Comparison of ENCODE assay signal across 19 mouse cellular contexts in the genomic region with DNA sequence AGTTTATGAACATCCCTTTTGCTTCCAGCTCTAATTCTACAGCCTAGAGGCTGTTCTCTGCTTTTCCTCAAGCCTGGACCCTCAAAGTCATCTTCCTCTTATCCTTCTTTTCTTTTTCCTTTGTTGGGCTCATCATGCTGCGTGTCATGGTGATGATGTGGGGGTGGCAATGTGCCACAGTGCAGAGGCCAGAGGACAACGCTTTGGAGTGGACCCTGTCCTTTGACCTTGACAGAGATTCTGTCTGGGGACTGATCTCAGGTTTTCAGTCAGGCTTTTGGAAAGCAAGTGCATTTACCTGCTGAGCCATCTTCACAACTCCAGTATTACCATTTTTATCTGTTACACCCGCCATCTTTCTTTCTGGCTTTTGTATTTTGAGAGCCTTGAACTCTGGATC. TPM values are rescaled to one million over a fixed set of nuclear protein-coding genes. Genes with fewer than 3 reads are reported as not detected.
A peak's percentile ranks its signal among the peaks of the same experiment; 100 is the strongest.
DNase-seq lines count a peak whose midpoint lies in the region; ATAC-seq and TF ChIP-seq lines count a peak whose summit lies in the region.
"Had no signal": no experiment of that assay in that cellular context is flagged by ENCODE, and none has a peak within 500 bp of the region (broad histone marks: within the 10 kb centered on the region; RNA-seq: fewer than 3 reads in every experiment).

No protein-coding gene starts in this region.

- peak; percentile 18 for DNase-seq in kidney, adult 18-20 months
- peak; percentile 48 to 70 for DNase-seq in kidney, postnatal 36 days
- no peak for DNase-seq in kidney, postnatal 10 days
- no peak for DNase-seq in liver, embryonic 14.5 days (ENCODE audit: low read depth in 3 of 3, low spot score in 3 of 3)
- no peak for DNase-seq in forebrain, embryonic 14.5 days (ENCODE audit: low spot score)
- DNase-seq in forebrain, embryonic 11.5 days (ENCODE audit: low spot score) = no peak
- DNase-seq: adrenal gland, postnatal 10 days; cerebellum, adult 11-12 months; cerebellum, adult 9-11 months; cerebellum, postnatal 36 days; gastrocnemius, postnatal 10 days; heart, adult 18-20 months; heart, postnatal 10 days; heart, postnatal 4 days had no signal

- H3K27me3 ChIP-seq in kidney, embryonic 14.5 days (ENCODE audit: control insufficient read depth, insufficient read depth, low read length) = no peaks in the 10 kb centered on the region
- H3K27me3 ChIP-seq in liver, embryonic 14.5 days (ENCODE audit: control insufficient read depth, insufficient read depth, low read length) = no peaks in the 10 kb centered on the region; the same call in 1 of the 2 replicates
- H3K27me3 ChIP-seq in forebrain, embryonic 14.5 days (replicated peaks; ENCODE audit: control insufficient read depth, insufficient read depth, low read length) = no peaks in the 10 kb centered on the region
- no peaks in the 10 kb centered on the region for H3K27me3 ChIP-seq in forebrain, embryonic 11.5 days (ENCODE audit: control insufficient read depth, insufficient read depth, low read length)
- H3K27me3 ChIP-seq: hindbrain, embryonic 12.5 days had no signal

- H3K9me3 ChIP-seq in kidney, embryonic 14.5 days (ENCODE audit: control insufficient read depth, low read length) = no peaks in the 10 kb centered on the region
- H3K9me3 ChIP-seq in liver, embryonic 14.5 days (ENCODE audit: control insufficient read depth, low read length) = no peaks in the 10 kb centered on the region
- no peaks in the 10 kb centered on the region for H3K9me3 ChIP-seq in forebrain, embryonic 14.5 days (replicated peaks; ENCODE audit: control insufficient read depth, low read length)
- no peaks in the 10 kb centered on the region for H3K9me3 ChIP-seq in forebrain, embryonic 11.5 days (ENCODE audit: control insufficient read depth, low read length)
- H3K9me3 ChIP-seq: embryonic facial prominence, embryonic 10.5 days; heart, embryonic 10.5 days; hindbrain, embryonic 12.5 days had no signal

- 79% methylated on average over 3 of the region's 3 CpGs for WGBS in kidney, embryonic 14.5 days
- WGBS in liver, embryonic 14.5 days (ENCODE audit: insufficient replicate concordance) = 66% methylated on average over 3 of the region's 3 CpGs
- 88% methylated on average over 3 of the region's 3 CpGs for WGBS in forebrain, embryonic 14.5 days
- WGBS in forebrain, embryonic 11.5 days = 83% methylated on average over 3 of the region's 3 CpGs

- H3K4me2 ChIP-seq in kidney, embryonic 14.5 days (replicated peaks; ENCODE audit: low read depth, low read length) = no peak overlapping the region
- no peak overlapping the region for H3K4me2 ChIP-seq in liver, embryonic 14.5 days (ENCODE audit: low read depth)
- no peak overlapping the region for H3K4me2 ChIP-seq in forebrain, embryonic 14.5 days (ENCODE audit: low read length)
- no peak overlapping the region for H3K4me2 ChIP-seq in forebrain, embryonic 11.5 days (ENCODE audit: low read depth, low read length, severe bottlenecking)
- H3K4me2 ChIP-seq: hindbrain, embryonic 12.5 days had no signal

- TF ChIP-seq EP300 in liver, embryonic 14.5 days (IDR thresholded peaks at IDR 0.05; ENCODE audit: low read depth) = no peak

- H3K27ac ChIP-seq in kidney, embryonic 14.5 days (ENCODE audit: low read depth, low read length) = no peak overlapping the region
- peak overlapping the region; percentile 100 for H3K27ac ChIP-seq in liver, embryonic 14.5 days
- no peak overlapping the region for H3K27ac ChIP-seq in forebrain, embryonic 14.5 days (ENCODE audit: low read depth, low read length)
- no peak overlapping the region for H3K27ac ChIP-seq in forebrain, embryonic 11.5 days (ENCODE audit: low read depth, low read length)
- H3K27ac ChIP-seq: embryonic facial prominence, embryonic 10.5 days; heart, embryonic 10.5 days; hindbrain, embryonic 12.5 days had no signal

- H3K36me3 ChIP-seq in kidney, embryonic 14.5 days (ENCODE audit: control insufficient read depth, insufficient read depth, low read length) = no peaks in the 10 kb centered on the region
- H3K36me3 ChIP-seq in liver, embryonic 14.5 days (replicated peaks; ENCODE audit: control insufficient read depth, insufficient read depth, low read depth) = peaks cover 7% of the 10 kb centered on the region
- H3K36me3 ChIP-seq in forebrain, embryonic 14.5 days (ENCODE audit: control insufficient read depth, insufficient read depth, low read length) = no peaks in the 10 kb centered on the region
- H3K36me3 ChIP-seq in forebrain, embryonic 11.5 days (ENCODE audit: control insufficient read depth, insufficient read depth, low read length) = no peaks in the 10 kb centered on the region
- H3K36me3 ChIP-seq: embryonic facial prominence, embryonic 10.5 days; heart, embryonic 10.5 days; hindbrain, embryonic 12.5 days had no signal

- no peak overlapping the region for H3K4me3 ChIP-seq in kidney, embryonic 14.5 days (ENCODE audit: low read length)
- no peak overlapping the region for H3K4me3 ChIP-seq in liver, embryonic 14.5 days (ENCODE audit: insufficient read depth in 1 of 2, low read depth in 2 of 2, low read length in 2 of 2)
- no peak overlapping the region for H3K4me3 ChIP-seq in forebrain, embryonic 14.5 days (ENCODE audit: low read depth, low read length)
- H3K4me3 ChIP-seq in forebrain, embryonic 11.5 days (ENCODE audit: low read depth, low read length) = no peak overlapping the region
- H3K4me3 ChIP-seq: embryonic facial prominence, embryonic 10.5 days; heart, embryonic 10.5 days; hindbrain, embryonic 12.5 days had no signal

- H3K4me1 ChIP-seq in kidney, embryonic 14.5 days (ENCODE audit: control insufficient read depth, insufficient read depth, low read length) = peaks cover 28% of the 10 kb centered on the region
- peaks cover 49 to 53% of the 10 kb centered on the region in 2 experiments for H3K4me1 ChIP-seq in liver, embryonic 14.5 days (replicated peaks; ENCODE audit: control insufficient read depth in 2 of 2, insufficient read depth in 2 of 2, low read length in 1 of 2)
- H3K4me1 ChIP-seq in forebrain, embryonic 14.5 days (ENCODE audit: control insufficient read depth, insufficient read depth, low read length) = peaks cover 22% of the 10 kb centered on the region
- H3K4me1 ChIP-seq in forebrain, embryonic 11.5 days (replicated peaks; ENCODE audit: control insufficient read depth, insufficient read depth, low read length) = peaks cover 22% of the 10 kb centered on the region

- no peak overlapping the region for H3K9ac ChIP-seq in kidney, embryonic 14.5 days (ENCODE audit: low read depth, low read length)
- no peak overlapping the region for H3K9ac ChIP-seq in liver, embryonic 14.5 days (replicated peaks)
- no peak overlapping the region for H3K9ac ChIP-seq in forebrain, embryonic 14.5 days (ENCODE audit: low read length)
- H3K9ac ChIP-seq in forebrain, embryonic 11.5 days (ENCODE audit: low read length) = no peak overlapping the region
- H3K9ac ChIP-seq: hindbrain, embryonic 12.5 days had no signal

- no peak for ATAC-seq in kidney, embryonic 14.5 days (ENCODE audit: low FRiP score, low TSS enrichment)
- no peak for ATAC-seq in liver, embryonic 14.5 days (ENCODE audit: insufficient read depth)
- no peak for ATAC-seq in forebrain, embryonic 14.5 days
- no peak for ATAC-seq in forebrain, embryonic 11.5 days (replicated peaks; ENCODE audit: low FRiP score)
- ATAC-seq: forebrain, embryonic 16.5 days had no signal

- no peak for TF ChIP-seq CTCF in liver, embryonic 14.5 days (IDR thresholded peaks at IDR 0.05; ENCODE audit: low read depth)

RNA-seq across cellular contexts. Expression of a gene that starts 2.7 kb away (rescaled TPM):
- polyA plus RNA-seq in kidney, embryonic 14.5 days (2014; fragmentation: Nextera tagmentation; extraction: Ambion mirVana) = 10.0 and 10.4 TPM in 2 replicates
- polyA plus RNA-seq in liver, embryonic 14.5 days (2012; rRNA removed) = 122 and 145 TPM in 2 replicates
- 53.4 and 58.1 TPM in 2 replicates for polyA plus RNA-seq in liver, embryonic 14.5 days (2014; fragmentation: Nextera tagmentation; extraction: Ambion mirVana)
- polyA plus RNA-seq in forebrain, embryonic 14.5 days (2014; fragmentation: Nextera tagmentation; extraction: Ambion mirVana) = 14.2 and 16.3 TPM in 2 replicates
- 12.7 and 13.2 TPM in 2 replicates for polyA plus RNA-seq in forebrain, embryonic 11.5 days (2014; fragmentation: Nextera tagmentation; extraction: Ambion mirVana)

RNA-seq across cellular contexts. Expression of a gene that starts 4.1 kb away (rescaled TPM):
- polyA plus RNA-seq in kidney, embryonic 14.5 days (2014; fragmentation: Nextera tagmentation; extraction: Ambion mirVana) = 33.2 and 34.5 TPM in 2 replicates
- polyA plus RNA-seq in liver, embryonic 14.5 days (2012; rRNA removed) = 22.1 and 27.5 TPM in 2 replicates
- polyA plus RNA-seq in liver, embryonic 14.5 days (2014; fragmentation: Nextera tagmentation; extraction: Ambion mirVana) = 50.9 and 54.6 TPM in 2 replicates
- 28.7 and 32.3 TPM in 2 replicates for polyA plus RNA-seq in forebrain, embryonic 14.5 days (2014; fragmentation: Nextera tagmentation; extraction: Ambion mirVana)
- polyA plus RNA-seq in forebrain, embryonic 11.5 days (2014; fragmentation: Nextera tagmentation; extraction: Ambion mirVana) = 44.5 and 45.1 TPM in 2 replicates

RNA-seq across cellular contexts. Expression of a gene that starts 12.2 kb away (rescaled TPM):
- polyA plus RNA-seq in kidney, embryonic 14.5 days (2014; fragmentation: Nextera tagmentation; extraction: Ambion mirVana) = 5.6 and 14.9 TPM in 2 replicates
- 1.1 and 1.8 TPM in 2 replicates for polyA plus RNA-seq in liver, embryonic 14.5 days (2012; rRNA removed)
- polyA plus RNA-seq in liver, embryonic 14.5 days (2014; fragmentation: Nextera tagmentation; extraction: Ambion mirVana) = 0.98 and 1.1 TPM in 2 replicates
- 3.1 and 3.8 TPM in 2 replicates for polyA plus RNA-seq in forebrain, embryonic 14.5 days (2014; fragmentation: Nextera tagmentation; extraction: Ambion mirVana)
- polyA plus RNA-seq in forebrain, embryonic 11.5 days (2014; fragmentation: Nextera tagmentation; extraction: Ambion mirVana) = 3.7 and 4.3 TPM in 2 replicates

RNA-seq across cellular contexts. Expression of a gene that starts 16.2 kb away (rescaled TPM):
- polyA plus RNA-seq in kidney, embryonic 14.5 days (2014; fragmentation: Nextera tagmentation; extraction: Ambion mirVana) = 41.0 and 48.8 TPM in 2 replicates
- polyA plus RNA-seq in liver, embryonic 14.5 days (2012; rRNA removed) = 17.2 and 17.4 TPM in 2 replicates
- polyA plus RNA-seq in liver, embryonic 14.5 days (2014; fragmentation: Nextera tagmentation; extraction: Ambion mirVana) = 18.8 and 20.1 TPM in 2 replicates
- polyA plus RNA-seq in forebrain, embryonic 14.5 days (2014; fragmentation: Nextera tagmentation; extraction: Ambion mirVana) = 16.5 and 23.6 TPM in 2 replicates
- polyA plus RNA-seq in forebrain, embryonic 11.5 days (2014; fragmentation: Nextera tagmentation; extraction: Ambion mirVana) = 27.7 and 28.4 TPM in 2 replicates

RNA-seq across cellular contexts. Expression of a gene that starts 44.0 kb away (rescaled TPM):
- 81.7 and 85.8 TPM in 2 replicates for polyA plus RNA-seq in kidney, embryonic 14.5 days (2014; fragmentation: Nextera tagmentation; extraction: Ambion mirVana)
- polyA plus RNA-seq in liver, embryonic 14.5 days (2012; rRNA removed) = 32.4 and 35.4 TPM in 2 replicates
- polyA plus RNA-seq in liver, embryonic 14.5 days (2014; fragmentation: Nextera tagmentation; extraction: Ambion mirVana) = 45.4 and 61.5 TPM in 2 replicates
- polyA plus RNA-seq in forebrain, embryonic 14.5 days (2014; fragmentation: Nextera tagmentation; extraction: Ambion mirVana) = 32.1 and 32.7 TPM in 2 replicates
- polyA plus RNA-seq in forebrain, embryonic 11.5 days (2014; fragmentation: Nextera tagmentation; extraction: Ambion mirVana) = 30.4 and 35.7 TPM in 2 replicates

Comparison
In these comparisons a context has a peak if more than half of its experiments do, and no peak if none do; other contexts are left out.
1. DNase-seq: peak in kidney, adult 18-20 months (single experiment) and kidney, postnatal 36 days (2 of 2); none in kidney, postnatal 10 days (single experiment), liver, embryonic 14.5 days (0 of 3), forebrain, embryonic 14.5 days (single experiment) and forebrain, embryonic 11.5 days (single experiment).